ENCODE assay signal across 39 mouse cellular contexts in genomic region chr12:101462051-101462450, GRCm38 (mm10). TPM values are rescaled to one million over a fixed set of nuclear protein-coding genes. Genes with fewer than 3 reads are reported as not detected.
"Had no signal": no experiment of that assay in that cellular context is flagged by ENCODE, and none has a peak within 500 bp of the region (broad histone marks: within the 10 kb centered on the region; RNA-seq: fewer than 3 reads in every experiment).

No protein-coding gene starts in this region.

- H3K4me2 ChIP-seq: heart, embryonic 12.5 days; hindbrain, embryonic 12.5 days; hindbrain, embryonic 14.5 days; intestine, embryonic 15.5 days; limb, embryonic 12.5 days; liver, embryonic 11.5 days; liver, embryonic 13.5 days had no signal

- H3K4me3 ChIP-seq: gastrocnemius, adult 2 months; heart, embryonic 10.5 days; heart, embryonic 12.5 days; hindbrain, embryonic 10.5 days; hindbrain, embryonic 12.5 days; intestine, embryonic 15.5 days; left cerebral cortex, adult 2 months; limb, embryonic 10.5 days; limb, embryonic 12.5 days; liver, embryonic 13.5 days had no signal

- DNase-seq: gastrocnemius, adult 2 months; gastrocnemius, postnatal 10 days; gastrocnemius, postnatal 25 days; heart, adult 18-20 months; heart, postnatal 10 days; heart, postnatal 4 days; kidney, adult 18-20 months; kidney, adult 8-10 months; kidney, postnatal 10 days; kidney, postnatal 25 days; kidney, postnatal 4 days; layer of hippocampus, adult 9-11 months; liver; liver, embryonic 13.5 days had no signal

- H3K27me3 ChIP-seq: heart, embryonic 12.5 days; hindbrain, embryonic 12.5 days; intestine, embryonic 15.5 days; limb, embryonic 12.5 days; liver, embryonic 13.5 days had no signal

- H3K4me1 ChIP-seq: heart, embryonic 10.5 days; heart, embryonic 12.5 days; hindbrain, embryonic 10.5 days; hindbrain, embryonic 12.5 days; intestine, embryonic 15.5 days; limb, embryonic 10.5 days; limb, embryonic 12.5 days; liver, embryonic 13.5 days had no signal

- H3K9me3 ChIP-seq: heart, embryonic 10.5 days; heart, embryonic 12.5 days; hindbrain, embryonic 10.5 days; hindbrain, embryonic 12.5 days; intestine, embryonic 15.5 days; limb, embryonic 10.5 days; limb, embryonic 12.5 days; liver, embryonic 13.5 days had no signal

- H3K27ac ChIP-seq: gastrocnemius, adult 2 months; heart, embryonic 10.5 days; hindbrain, embryonic 10.5 days; hindbrain, embryonic 12.5 days; hindbrain, embryonic 14.5 days; intestine, embryonic 15.5 days; left cerebral cortex, adult 2 months; limb, embryonic 10.5 days; limb, embryonic 12.5 days; liver, embryonic 13.5 days had no signal

- H3K36me3 ChIP-seq: heart, embryonic 10.5 days; heart, embryonic 12.5 days; hindbrain, embryonic 10.5 days; hindbrain, embryonic 12.5 days; intestine, embryonic 15.5 days; limb, embryonic 10.5 days; limb, embryonic 12.5 days; liver, embryonic 13.5 days had no signal

- H3K9ac ChIP-seq: heart, embryonic 12.5 days; hindbrain, embryonic 12.5 days; hindbrain, embryonic 14.5 days; intestine, embryonic 15.5 days; limb, embryonic 12.5 days; liver, embryonic 13.5 days had no signal

RNA-seq across cellular contexts. Expression of gene Catsperb, which starts 57.6 kb away (rescaled TPM):
- total RNA-seq: gastrocnemius, adult 2 months; gastrocnemius, postnatal 10 days; gastrocnemius, postnatal 25 days; gastrocnemius, postnatal 4 days; granulocyte monocyte progenitor cell, adult 5-6 weeks; heart, adult 18-20 months; heart, adult 8-10 months; heart, postnatal 10 days; heart, postnatal 25 days; heart, postnatal 4 days; layer of hippocampus, adult 8-10 months; layer of hippocampus, postnatal 14 days; left cerebral cortex, adult 2 months; left cerebral cortex, postnatal 14 days; left cerebral cortex, postnatal 36 days had no signal
- polyA plus RNA-seq: heart, embryonic 10.5 days; heart, embryonic 12.5 days; heart, embryonic 14.5 days; heart, embryonic 16.5 days; hindbrain, embryonic 10.5 days; hindbrain, embryonic 12.5 days; hindbrain, embryonic 14.5 days; hindbrain, embryonic 16.5 days; intestine, embryonic 15.5 days; intestine, postnatal 0 days; kidney, embryonic 14.5 days; kidney, embryonic 16.5 days; limb, embryonic 10.5 days; limb, embryonic 12.5 days; limb, embryonic 14.5 days; liver, embryonic 11.5 days; liver, embryonic 13.5 days had no signal
